Mouse (Mus musculus): ENCODE data around the gene Gm28778. TPM values are rescaled to one million over a fixed set of nuclear protein-coding genes. Genes with fewer than 3 reads are reported as not detected.
"Not testable (repeated sequence)": the region's sequence is repeated elsewhere in the genome, so short reads cannot be mapped to it uniquely, and the experiment has no call there.

Gene Gm28778
- polyA plus RNA-seq, 1 experiment from 2014 or later = not detected

DNA sequence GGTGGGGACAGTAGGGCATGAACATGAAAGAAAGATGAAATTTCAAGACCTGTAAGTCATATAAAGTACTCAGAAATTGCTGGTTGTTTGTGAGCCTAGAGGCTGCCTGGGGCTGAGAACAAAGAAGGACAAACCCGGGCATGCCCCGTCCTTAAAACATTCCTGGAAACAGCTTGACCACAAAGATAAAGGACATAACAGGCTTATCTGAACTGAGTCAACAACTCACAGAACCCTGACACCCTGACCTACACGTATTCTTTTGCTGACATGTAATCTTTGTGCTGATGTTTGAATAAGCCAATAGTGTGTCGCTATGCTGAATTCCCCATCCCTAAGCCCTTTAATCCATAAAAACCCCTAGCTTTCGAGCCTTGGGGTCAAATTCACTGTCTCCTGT lies 36.6 kb downstream of the Gm28778 start:
- not testable (repeated sequence) for H3K4me1 ChIP-seq; H3K27me3 ChIP-seq; H3K9me3 ChIP-seq (replicated peaks); H3K4me2 ChIP-seq (replicated peaks); H3K4me3 ChIP-seq; ATAC-seq (ENCODE audit: low FRiP score); H3K9ac ChIP-seq; H3K36me3 ChIP-seq; H3K27ac ChIP-seq
- WGBS = 85% methylated on average over 5 of the region's 5 CpGs

DNA sequence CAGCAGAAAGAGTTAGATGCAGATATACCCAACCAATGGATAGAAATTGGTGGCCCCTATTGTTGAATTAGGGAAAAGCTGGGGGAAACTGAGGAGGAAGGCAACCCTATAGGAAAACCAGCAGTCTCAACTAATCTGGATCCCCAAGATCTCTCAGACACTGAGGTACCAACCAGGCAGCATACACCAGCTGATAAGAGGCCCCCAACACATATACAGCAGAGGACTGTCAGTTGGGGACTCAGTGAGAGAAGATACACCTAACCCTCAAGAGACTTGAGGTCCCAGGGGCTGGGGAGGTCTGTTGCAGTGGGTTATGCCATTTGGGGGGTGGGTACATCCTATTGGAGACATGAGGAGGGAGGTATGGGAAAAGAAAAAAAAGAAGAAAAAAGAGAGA lies 38.6 kb downstream of the Gm28778 start:
- H3K4me1 ChIP-seq = no peaks in the 10 kb centered on the region
- H3K4me3 ChIP-seq = no peak overlapping the region
- no peaks in the 10 kb centered on the region for H3K27me3 ChIP-seq
- peaks cover 7% of the 10 kb centered on the region; the same call in 1 of the 2 replicates for H3K9me3 ChIP-seq (replicated peaks)
- no peak overlapping the region for H3K9ac ChIP-seq
- ATAC-seq (ENCODE audit: low FRiP score) = no peak
- H3K27ac ChIP-seq = no peak overlapping the region
- peaks cover 3% of the 10 kb centered on the region; the same call in 1 of the 2 replicates for H3K36me3 ChIP-seq
- H3K4me2 ChIP-seq (replicated peaks) = no peak overlapping the region

DNA sequence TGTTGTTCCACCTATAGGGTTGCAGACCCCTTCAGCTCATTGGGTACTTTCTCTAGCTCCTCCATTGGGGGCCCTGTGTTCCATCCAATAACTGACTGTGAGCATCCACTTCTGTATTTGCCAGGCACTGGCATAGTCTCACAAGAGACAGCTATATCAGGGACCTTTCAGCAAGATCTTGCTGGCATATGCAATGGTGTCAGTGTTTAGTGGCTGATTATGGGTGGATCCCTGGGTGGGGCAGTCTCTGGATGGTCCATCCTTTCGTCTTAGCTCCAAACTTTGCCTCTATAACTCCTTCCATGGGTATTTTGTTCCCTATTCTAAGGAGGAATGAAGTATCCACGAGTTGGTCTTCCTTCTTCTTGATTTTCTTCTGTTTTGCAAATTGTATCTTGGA lies 40.5 kb downstream of the Gm28778 start:
- Histone ChIP-seq H3K9me3 (replicated peaks) (peaks cover 20% of the 10 kb centered on the region; the same call in 1 of the 2 replicates), H3K36me3 (peaks cover 22% of the 10 kb centered on the region)
- H3K9ac ChIP-seq; ATAC-seq (ENCODE audit: low FRiP score); H3K4me2 ChIP-seq (replicated peaks); H3K27me3 ChIP-seq; H3K4me3 ChIP-seq; H3K27ac ChIP-seq; H3K4me1 ChIP-seq: not testable (repeated sequence)
- WGBS = 72% methylated on average over 2 of the region's 2 CpGs

DNA sequence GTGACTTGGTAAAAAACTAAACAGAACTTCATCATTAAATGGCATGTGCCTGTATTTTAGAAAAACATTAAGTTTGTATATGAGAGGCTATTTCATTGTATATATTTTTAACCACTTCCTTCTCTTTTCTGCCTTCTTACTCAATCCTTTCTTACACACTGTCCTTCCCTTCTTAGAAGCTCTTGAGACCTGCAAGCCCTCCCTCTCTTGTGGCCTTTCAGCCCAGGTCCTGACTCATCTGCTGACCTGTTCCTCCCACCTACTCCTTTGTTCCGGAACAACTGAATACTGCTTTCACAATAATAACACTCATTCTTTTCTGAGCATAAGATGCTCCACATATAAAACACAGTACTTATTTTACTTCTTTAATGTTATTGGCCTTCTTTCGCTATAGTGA lies 44.2 kb downstream of the Gm28778 start:
- H3K4me1 ChIP-seq = no peaks in the 10 kb centered on the region
- 100% methylated on average over 2 of the region's 2 CpGs for WGBS
- H3K36me3 ChIP-seq = peaks cover 51% of the 10 kb centered on the region
- H3K27ac ChIP-seq = no peak overlapping the region
- no peaks in the 10 kb centered on the region for H3K27me3 ChIP-seq
- H3K4me2 ChIP-seq (replicated peaks) = no peak overlapping the region
- H3K4me3 ChIP-seq = no peak overlapping the region
- no peak for ATAC-seq (ENCODE audit: low FRiP score)
- peaks cover 17% of the 10 kb centered on the region; the same call in 1 of the 2 replicates for H3K9me3 ChIP-seq (replicated peaks)
- H3K9ac ChIP-seq = no peak overlapping the region

DNA sequence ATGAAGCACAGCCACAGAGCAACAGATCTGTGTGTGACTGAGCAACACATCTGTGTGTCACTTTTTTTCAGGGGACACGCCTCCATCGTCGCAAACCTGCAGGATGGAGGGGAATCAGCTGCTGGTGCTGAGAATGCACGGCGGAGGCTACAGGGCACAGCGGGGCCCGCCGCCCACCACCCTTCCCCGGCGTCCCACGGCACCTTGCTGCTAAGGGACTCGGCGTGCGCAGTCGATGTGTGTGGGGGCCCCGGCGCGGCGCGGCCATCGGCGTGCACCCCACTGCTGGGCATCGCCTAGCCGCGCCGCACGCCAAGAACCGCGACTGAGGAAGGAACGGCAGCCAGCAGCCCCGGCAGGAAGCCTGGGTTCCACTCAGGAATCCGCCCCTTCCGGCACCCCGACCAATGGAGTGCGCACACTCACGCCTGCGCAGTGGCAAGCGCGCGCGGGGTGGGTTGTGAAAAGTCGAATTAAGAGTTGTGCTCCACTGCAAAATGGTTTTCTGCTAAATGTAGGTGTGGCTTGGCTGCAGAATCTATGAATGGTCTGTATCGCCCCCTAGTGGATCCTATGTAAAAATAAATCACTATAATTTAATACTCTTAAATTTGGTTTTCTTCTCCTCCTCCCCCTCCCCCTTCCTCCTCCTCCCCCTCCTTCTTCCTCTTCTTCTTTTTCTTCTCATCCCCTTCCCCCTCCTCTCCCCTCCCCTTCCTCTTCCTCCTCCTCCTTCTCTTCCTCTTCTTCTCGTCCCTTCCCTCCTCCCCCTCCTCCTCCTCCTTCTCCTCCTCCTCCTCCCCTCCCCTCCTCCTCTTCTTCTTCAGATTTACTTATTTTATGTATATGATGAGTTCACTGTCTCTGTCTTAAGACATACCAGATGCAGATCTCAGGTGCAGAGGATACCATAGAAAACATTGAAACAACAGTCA lies 55.7 kb downstream of the Gm28778 start, which contains the start of the genes Asdurf, Gm28551 and Asnsd1:
Gene Asdurf (minus strand): TSS at position 293 of the 935 bp plus-strand sequence.
Gene Gm28551 (minus strand): TSS at position 341 of the 935 bp plus-strand sequence.
Gene Asnsd1 (minus strand): TSS at position 426 of the 935 bp plus-strand sequence.
- WGBS = under 1% methylated on average over 43 of the region's 44 CpGs
- Histone ChIP-seq H3K9ac (peak within 1 kb of the TSS; percentile 95), H3K9me3 (replicated peaks) (no peaks in the 10 kb centered on the region), H3K4me3 (peak within 1 kb of the TSS; percentile 80), H3K4me1 (peaks cover 6% of the 10 kb centered on the region), H3K27me3 (no peaks in the 10 kb centered on the region), H3K36me3 (peaks cover 13% of the 10 kb centered on the region), H3K27ac (peak within 1 kb of the TSS; percentile 91), H3K4me2 (replicated peaks) (peak within 1 kb of the TSS; percentile 53)
- peak; percentile 100 for ATAC-seq (ENCODE audit: low FRiP score)

DNA sequence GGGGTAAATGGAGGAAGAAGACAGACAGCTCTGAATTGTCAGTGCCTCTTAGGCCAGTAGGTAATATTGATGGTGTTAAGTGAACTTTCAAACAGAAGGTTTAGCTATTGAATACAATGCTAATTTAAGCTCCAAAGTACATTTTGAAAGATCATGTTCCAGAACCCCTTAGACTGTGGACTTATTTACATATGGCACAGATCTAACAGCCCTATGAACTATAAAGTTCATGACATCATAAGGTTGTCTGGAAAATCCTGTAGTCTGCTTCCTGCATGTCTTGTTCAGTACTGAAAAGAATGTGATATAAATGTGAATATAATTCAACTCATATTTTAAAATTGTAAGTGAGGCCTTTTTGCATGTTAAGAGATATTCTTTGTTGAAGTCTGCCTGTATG lies 62.1 kb downstream of the Gm28778 start:
- Histone ChIP-seq H3K27ac (no peak overlapping the region), H3K9me3 (replicated peaks) (no peaks in the 10 kb centered on the region), H3K9ac (no peak overlapping the region), H3K27me3 (no peaks in the 10 kb centered on the region), H3K4me2 (replicated peaks) (no peak overlapping the region), H3K4me3 (no peak overlapping the region), H3K36me3 (no peaks in the 10 kb centered on the region), H3K4me1 (no peaks in the 10 kb centered on the region)
- ATAC-seq (ENCODE audit: low FRiP score) = no peak

Other genes starting within 250 kb of the Gm28778 start
- gene Mstn, start 235.5 kb upstream of the Gm28778 start, polyA plus RNA-seq (2016; fragmentation: Nextera tagmentation; extraction: Ambion mirVana) = 0.72 and 2.9 TPM in 2 replicates
- not detected in 2 replicates for gene 1700019A02Rik, start 109.5 kb upstream of the Gm28778 start, polyA plus RNA-seq (2016; fragmentation: Nextera tagmentation; extraction: Ambion mirVana)
- gene Pms1, start 93 bp upstream of the Gm28778 start, polyA plus RNA-seq (2016; fragmentation: Nextera tagmentation; extraction: Ambion mirVana) = 17.6 and 19.1 TPM in 2 replicates
- gene Ormdl1, start within 50 bp of the Gm28778 start, polyA plus RNA-seq (2016; fragmentation: Nextera tagmentation; extraction: Ambion mirVana) = 60.9 and 65.5 TPM in 2 replicates
- 23.5 and 25.9 TPM in 2 replicates for gene Osgepl1, start 16.5 kb downstream of the Gm28778 start, polyA plus RNA-seq (2016; fragmentation: Nextera tagmentation; extraction: Ambion mirVana)
- gene Asdurf, start 55.5 kb downstream of the Gm28778 start, polyA plus RNA-seq (2016; fragmentation: Nextera tagmentation; extraction: Ambion mirVana) = 9.6 TPM in 1 of 2 replicates, not detected in the other
- 1.4 and 2.1 TPM in 2 replicates for gene Gm28551, start 55.6 kb downstream of the Gm28778 start, polyA plus RNA-seq (2016; fragmentation: Nextera tagmentation; extraction: Ambion mirVana)
- 81.3 and 90.4 TPM in 2 replicates for gene Asnsd1, start 55.6 kb downstream of the Gm28778 start, polyA plus RNA-seq (2016; fragmentation: Nextera tagmentation; extraction: Ambion mirVana)

Measured in hindbrain, embryonic 12.5 days (tissue).